Mouse (Mus musculus) lung, postnatal 0 days (tissue): ENCODE results near the gene Mbl1. TPM values are rescaled to one million over a fixed set of nuclear protein-coding genes. Genes with fewer than 3 reads are reported as not detected.

Source experiments
- ATAC-seq: fragments of 200-750 bp; cut with Nextera tagmentation; 2 replicates; pipeline ENCODE4 v1.8.0; 2017; ENCODE audit warnings: moderate library complexity
- DNase-seq: peaks from one replicate; pipeline ENCODE4 v3.0.0-alpha.2; 2016; ENCODE audit warnings: low spot score
- H3K27ac ChIP-seq: fragments of 300-500 bp; sonication (generic); 2 replicates; pipeline ENCODE4 v1.5.1; 2014; ENCODE audit warnings: antibody characterized with exemption, mild to moderate bottlenecking, low read length, mixed read lengths
- H3K27me3 ChIP-seq: fragments of 300-500 bp; sonication (generic); replicated peaks from 2 replicates; pipeline ENCODE4 v1.6.1; 2014; ENCODE audit warnings: low read length, mixed read lengths; ENCODE audit not compliant: insufficient read depth
- H3K36me3 ChIP-seq: fragments of 300-500 bp; sonication (generic); 2 replicates; pipeline ENCODE4 v1.6.1; 2014; ENCODE audit warnings: low read length, mixed read lengths; ENCODE audit not compliant: insufficient read depth
- H3K4me1 ChIP-seq: fragments of 300-500 bp; sonication (generic); 2 replicates; pipeline ENCODE4 v1.6.1; 2014; ENCODE audit warnings: antibody characterized with exemption, low read depth, low read length, mixed read lengths; ENCODE audit not compliant: insufficient read depth
- H3K4me2 ChIP-seq: fragments of 300-500 bp; sonication (generic); replicated peaks from 2 replicates; pipeline ENCODE4 v1.6.1; 2014; ENCODE audit warnings: low read depth, mild to moderate bottlenecking, low read length, moderate library complexity, mixed read lengths
- H3K4me3 ChIP-seq: fragments of 300-500 bp; sonication (generic); 2 replicates; pipeline ENCODE4 v1.5.1; 2014; ENCODE audit warnings: low read depth, low read length
- H3K9ac ChIP-seq: fragments of 300-500 bp; sonication (generic); replicated peaks from 2 replicates; pipeline ENCODE4 v1.6.1; 2014; ENCODE audit warnings: low read depth, mild to moderate bottlenecking
- H3K9me3 ChIP-seq: fragments of 300-500 bp; sonication (generic); 2 replicates; pipeline ENCODE4 v1.6.1; 2016; ENCODE audit warnings: low read length, mixed read lengths
- CTCF ChIP-seq: IDR thresholded peaks from 2 replicates; pipeline ENCODE4 v1.5.1; 2016; ENCODE audit warnings: antibody characterized with exemption, mild to moderate bottlenecking
- EP300 ChIP-seq: IDR thresholded peaks from 2 replicates; pipeline ENCODE4 v1.6.1; 2016; ENCODE audit warnings: antibody characterized with exemption, mild to moderate bottlenecking, control low read depth
- WGBS: fragments of 180-500 bp; shearing (Covaris S2); extraction: QIAGEN DNeasy Blood & Tissue Kit; methylation state at CpG from one replicate; pipeline ENCODE4 v1.1.7; 2014; 5-methylcytosine and 5-hydroxymethylcytosine counted together
- polyA plus RNA-seq: library from polyadenylated mRNA; unstranded; fragments of >200 nt; fragmentation: Nextera tagmentation; extraction: Ambion mirVana; gene quantifications from 2 replicates; pipeline ENCODE4 v1.2.1, GENCODE M21; 2015

The Mbl1 gene
- 0.76 and 1.3 TPM in 2 replicates for polyA plus RNA-seq

DNA sequence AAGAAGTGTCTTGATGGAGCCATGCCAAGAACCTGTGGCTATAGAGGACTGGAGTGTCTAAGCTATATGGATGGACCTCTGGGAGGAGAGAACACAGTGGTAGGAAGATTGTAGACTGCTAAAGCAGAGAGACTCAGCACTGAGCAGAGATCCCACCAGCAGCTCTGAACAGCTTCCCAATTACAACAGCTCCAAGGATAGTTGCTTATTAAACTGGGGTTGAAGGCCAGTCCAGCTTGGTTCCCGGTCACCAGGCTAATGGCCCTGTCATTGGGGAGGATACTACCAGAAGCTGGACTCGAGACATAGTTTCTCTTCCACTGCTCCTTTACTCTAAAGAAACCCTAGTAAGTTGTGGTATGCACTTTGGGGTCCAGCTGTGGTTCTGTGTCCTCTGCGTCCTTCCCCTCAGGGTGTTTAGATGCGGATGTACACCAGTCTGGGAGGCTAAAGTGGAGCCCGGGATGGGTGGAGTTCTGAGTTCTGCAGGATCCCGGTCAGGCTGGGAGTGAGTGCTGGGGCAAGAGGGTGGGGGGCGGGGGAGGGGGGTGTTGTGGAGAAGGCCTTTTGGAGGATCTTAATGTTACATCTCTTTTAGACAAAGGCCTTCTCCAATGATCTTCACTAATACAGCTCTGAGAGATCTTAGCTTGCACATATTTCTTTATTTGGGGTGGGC lies at the start of gene Mbl1:
TSS of gene Mbl1 (plus strand) at position 239 of the 679 bp plus-strand sequence.
- ATAC-seq, result no peak
- DNase-seq, result no peak
- no peak within 1 kb of the TSS for H3K4me3 ChIP-seq
- no peak within 1 kb of the TSS for H3K4me2 ChIP-seq
- H3K9ac ChIP-seq, result no peak within 1 kb of the TSS
- no peaks in the 10 kb centered on the region for H3K36me3 ChIP-seq
- H3K4me1 ChIP-seq, result no peaks in the 10 kb centered on the region; the same call in 1 of the 2 replicates
- no peaks in the 10 kb centered on the region for H3K27me3 ChIP-seq
- no peaks in the 10 kb centered on the region for H3K9me3 ChIP-seq
- TF ChIP-seq CTCF, result no peak
- TF ChIP-seq EP300, result no peak
- 77% methylated on average over 7 of the region's 7 CpGs for WGBS
- no peak within 1 kb of the TSS for H3K27ac ChIP-seq

GRCm38 (mm10) chr14:41102269-41102668 lies 49.0 kb upstream of the Mbl1 start:
- Histone ChIP-seq H3K4me3 (no peak overlapping the region), H3K36me3 (no peaks in the 10 kb centered on the region), H3K27me3 (no peaks in the 10 kb centered on the region), H3K9ac (no peak overlapping the region), H3K9me3 (no peaks in the 10 kb centered on the region), H3K4me2 (no peak overlapping the region), H3K27ac (no peak overlapping the region), H3K4me1 (no peaks in the 10 kb centered on the region)
- no peak for DNase-seq
- WGBS, result 30% methylated on average over 2 of the region's 2 CpGs
- no peak for ATAC-seq
- TF ChIP-seq EP300 (no peak), CTCF (no peak)

DNA sequence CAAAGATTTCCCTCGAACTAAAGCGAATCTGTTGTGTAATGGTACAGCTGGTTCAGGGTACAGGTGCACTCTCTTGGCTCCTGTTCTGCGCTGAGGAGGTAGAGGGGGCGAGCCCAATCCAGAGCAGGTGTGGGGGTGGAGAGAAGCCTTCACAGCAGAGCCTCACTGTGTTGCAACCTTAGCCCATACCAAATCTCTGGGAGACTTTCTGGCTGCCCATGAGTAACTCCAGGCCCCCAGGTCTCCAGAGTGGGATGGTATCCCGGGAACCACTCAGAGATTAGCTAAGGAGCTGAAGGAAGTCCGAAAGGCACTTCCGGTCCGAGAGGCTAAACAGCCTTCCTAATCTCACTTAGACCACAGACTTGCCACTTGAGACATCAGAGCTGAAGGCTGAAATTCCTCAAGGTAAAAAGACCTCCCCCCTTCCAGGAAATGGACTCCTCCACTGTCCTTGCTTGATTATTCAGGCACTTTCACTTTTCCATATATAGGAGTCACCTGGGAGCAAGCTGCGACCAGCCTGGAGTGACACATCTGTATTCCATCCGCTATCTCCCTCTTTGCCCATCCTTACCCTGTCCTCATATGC lies 46.3 kb upstream of the Mbl1 start, which contains the start of gene Mat1a:
TSS of gene Mat1a (plus strand) at position 183 of the 592 bp plus-strand sequence.
- ATAC-seq (peak; percentile 96), DNase-seq (peak; percentile 77)
- Histone ChIP-seq H3K4me2 (peak within 1 kb of the TSS; percentile 33), H3K4me3 (0 out of 2 replicates have a peak within 1 kb of the TSS, but pooled peaks have one; percentile 10), H3K27me3 (no peaks in the 10 kb centered on the region), H3K27ac (peak within 1 kb of the TSS; percentile 51; the same call in 1 of the 2 replicates), H3K36me3 (no peaks in the 10 kb centered on the region), H3K4me1 (no peaks in the 10 kb centered on the region), H3K9ac (no peak within 1 kb of the TSS), H3K9me3 (no peaks in the 10 kb centered on the region)
- TF ChIP-seq CTCF (no peak), EP300 (no peak; the same call in 1 of the 2 replicates)
- WGBS, result 40% methylated on average over 10 of the region's 10 CpGs

GRCm38 (mm10) chr14:41111031-41111668 lies 40.1 kb upstream of the Mbl1 start:
- H3K27me3 ChIP-seq, result no peaks in the 10 kb centered on the region
- H3K9me3 ChIP-seq, result no peaks in the 10 kb centered on the region
- H3K36me3 ChIP-seq, result no peaks in the 10 kb centered on the region
- H3K9ac ChIP-seq, result no peak overlapping the region
- no peak for TF ChIP-seq CTCF
- no peak for TF ChIP-seq EP300
- no peak for ATAC-seq
- H3K27ac ChIP-seq, result no peak overlapping the region
- H3K4me3 ChIP-seq, result no peak overlapping the region
- no peaks in the 10 kb centered on the region for H3K4me1 ChIP-seq
- no peak for DNase-seq
- WGBS, result 75% methylated on average over 7 of the region's 7 CpGs
- no peak overlapping the region for H3K4me2 ChIP-seq

DNA sequence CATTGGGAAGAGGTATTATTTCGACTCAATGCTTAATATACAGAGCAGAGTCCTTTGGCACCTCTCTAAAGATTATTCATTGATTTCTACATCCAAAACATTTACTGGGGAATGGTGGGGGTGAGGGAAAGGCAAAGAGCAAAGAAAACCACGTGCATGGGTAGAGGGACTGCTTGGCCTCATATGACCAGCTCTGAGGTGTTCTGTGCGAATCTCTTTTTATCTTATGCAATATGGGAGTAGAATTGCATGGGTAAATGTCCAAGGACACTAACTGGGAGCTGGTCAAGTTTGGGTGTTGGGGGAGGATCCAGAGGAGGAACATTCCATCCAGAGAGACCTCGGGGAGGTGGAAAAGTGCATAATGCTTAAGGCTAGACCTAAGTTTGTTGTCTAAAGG lies 38.3 kb upstream of the Mbl1 start:
- ATAC-seq (no peak), DNase-seq (no peak)
- Histone ChIP-seq H3K4me3 (no peak overlapping the region), H3K27ac (no peak overlapping the region), H3K27me3 (no peaks in the 10 kb centered on the region), H3K9ac (no peak overlapping the region), H3K36me3 (no peaks in the 10 kb centered on the region), H3K4me2 (no peak overlapping the region), H3K9me3 (no peaks in the 10 kb centered on the region), H3K4me1 (no peaks in the 10 kb centered on the region)
- no peak for TF ChIP-seq CTCF
- no peak for TF ChIP-seq EP300
- 69% methylated on average over 4 of the region's 4 CpGs for WGBS

GRCm38 (mm10) chr14:41116271-41116670 lies 35.0 kb upstream of the Mbl1 start:
- H3K27ac ChIP-seq, result no peak overlapping the region
- H3K4me2 ChIP-seq, result no peak overlapping the region
- H3K4me1 ChIP-seq, result no peaks in the 10 kb centered on the region
- no peaks in the 10 kb centered on the region for H3K36me3 ChIP-seq
- no peak overlapping the region for H3K4me3 ChIP-seq
- TF ChIP-seq EP300, result no peak
- no peak for TF ChIP-seq CTCF
- 83% methylated on average over 3 of the region's 3 CpGs for WGBS
- no peak for ATAC-seq
- no peak overlapping the region for H3K9ac ChIP-seq
- DNase-seq, result no peak
- H3K27me3 ChIP-seq, result no peaks in the 10 kb centered on the region
- H3K9me3 ChIP-seq, result no peaks in the 10 kb centered on the region
